Mouse (Mus musculus) liver, postnatal 0 days (tissue): Measurements from ENCODE around the gene Cbfa2t3. TPM values are rescaled to one million over a fixed set of nuclear protein-coding genes. Genes with fewer than 3 reads are reported as not detected.

Experiments
- ATAC-seq: fragments of 200-750 bp; cut with Nextera tagmentation; 2 replicates; pipeline ENCODE4 v1.8.0; 2017; ENCODE audit warnings: mild to moderate bottlenecking, moderate library complexity
- DNase-seq: peaks from one replicate; pipeline ENCODE4 v3.0.0-alpha.2; 2016
- H3K27ac ChIP-seq: fragments of 300-500 bp; sonication (generic); 2 replicates; pipeline ENCODE4 v1.5.1; 2014; ENCODE audit warnings: antibody characterized with exemption, moderate library complexity, mild to moderate bottlenecking, low read depth
- H3K27me3 ChIP-seq: fragments of 300-500 bp; sonication (generic); 2 replicates; pipeline ENCODE4 v1.6.1; 2014; ENCODE audit warnings: low read length, control low read depth, mixed read lengths; ENCODE audit not compliant: insufficient read depth
- H3K36me3 ChIP-seq: fragments of 300-500 bp; sonication (generic); replicated peaks from 2 replicates; pipeline ENCODE4 v1.6.1; 2014; ENCODE audit warnings: mild to moderate bottlenecking, control low read depth, low read length, moderate library complexity, mixed read lengths; ENCODE audit not compliant: insufficient read depth
- H3K4me1 ChIP-seq: fragments of 300-500 bp; sonication (generic); 2 replicates; pipeline ENCODE4 v1.6.1; 2014; ENCODE audit warnings: antibody characterized with exemption, mild to moderate bottlenecking, control low read depth; ENCODE audit not compliant: insufficient read depth
- H3K4me2 ChIP-seq: fragments of 300-500 bp; sonication (generic); 2 replicates; pipeline ENCODE4 v1.6.1; 2014; ENCODE audit warnings: low read depth, mild to moderate bottlenecking, low read length, moderate library complexity, mixed read lengths
- H3K4me3 ChIP-seq: fragments of 300-500 bp; sonication (generic); 2 replicates; pipeline ENCODE4 v1.5.1; 2014; ENCODE audit warnings: low read depth, low read length
- H3K9ac ChIP-seq: fragments of 300-500 bp; sonication (generic); replicated peaks from 2 replicates; pipeline ENCODE4 v1.6.1; 2014; ENCODE audit warnings: mild to moderate bottlenecking, moderate library complexity
- H3K9me3 ChIP-seq: fragments of 300-500 bp; sonication (generic); 2 replicates; pipeline ENCODE4 v1.6.1; 2016; ENCODE audit warnings: mild to moderate bottlenecking, control low read depth, low read length, mixed read lengths
- CTCF ChIP-seq: sonication (generic); IDR thresholded peaks from 2 replicates; pipeline ENCODE4 v1.5.1; 2016; ENCODE audit warnings: antibody characterized with exemption, low read depth
- EP300 ChIP-seq: IDR thresholded peaks from 2 replicates; pipeline ENCODE4 v1.6.1; 2016; ENCODE audit warnings: antibody characterized with exemption, low read depth, mild to moderate bottlenecking
- WGBS: fragments of 180-500 bp; shearing (Covaris S2); extraction: QIAGEN DNeasy Blood & Tissue Kit; methylation state at CpG from one replicate; pipeline ENCODE4 v1.1.7; 2014; ENCODE audit not compliant: insufficient replicate concordance; 5-methylcytosine and 5-hydroxymethylcytosine counted together
- polyA plus RNA-seq: library from polyadenylated mRNA; unstranded; fragments of >200 nt; fragmentation: Nextera tagmentation; extraction: Ambion mirVana; gene quantifications from 2 replicates; pipeline ENCODE4 v1.2.1, GENCODE M21; 2015

Gene Cbfa2t3
- polyA plus RNA-seq, 1 experiment from 2014 or later: 2.4 TPM

DNA sequence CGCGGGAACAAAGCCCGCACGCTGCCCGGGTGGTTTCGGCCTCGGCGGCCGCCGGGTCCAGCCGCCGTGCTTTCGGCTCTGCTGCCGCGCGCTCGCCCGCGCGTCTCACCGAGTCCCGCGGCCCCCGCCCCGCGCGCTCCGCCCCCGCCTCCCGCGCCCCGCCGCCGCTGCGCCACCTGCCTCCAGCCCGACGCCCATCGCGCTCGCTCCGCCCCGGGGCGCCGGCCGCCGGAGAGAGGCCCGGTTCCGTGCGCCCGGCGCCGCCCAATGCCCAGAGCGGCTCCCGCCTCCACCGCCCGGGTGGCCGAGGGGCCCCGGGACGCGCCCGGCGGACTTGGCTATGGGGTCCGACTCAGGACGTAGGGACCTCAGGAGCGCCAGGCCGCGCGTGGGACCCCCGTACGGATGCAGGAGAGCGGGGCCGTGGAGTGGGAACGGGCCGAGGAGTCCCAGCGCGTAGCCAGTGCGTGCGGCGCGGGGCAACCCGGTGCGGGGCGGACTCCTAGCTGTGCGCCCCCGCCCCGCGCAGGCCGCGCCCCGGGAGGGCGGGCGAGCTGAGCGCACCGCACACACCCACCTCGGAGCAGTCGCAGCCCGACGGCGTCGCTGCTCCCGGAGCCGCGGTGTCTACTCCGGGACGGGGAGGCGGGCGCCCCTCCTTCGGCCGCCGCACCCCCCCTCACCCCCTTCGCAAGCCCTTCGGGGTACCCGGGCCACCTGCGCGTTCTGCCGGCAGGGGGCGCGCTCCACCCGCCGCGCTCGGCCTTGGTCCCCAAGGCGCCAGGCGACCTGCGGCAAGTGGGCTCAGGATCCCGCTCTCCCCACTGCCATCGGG lies 20.6 kb downstream of the Cbfa2t3 start:
- Histone ChIP-seq H3K4me2 (peak overlapping the region; percentile 97), H3K27ac (no peak overlapping the region), H3K36me3 (no peaks in the 10 kb centered on the region), H3K9me3 (no peaks in the 10 kb centered on the region), H3K27me3 (peaks cover 44% of the 10 kb centered on the region), H3K4me1 (peaks cover 26% of the 10 kb centered on the region), H3K4me3 (peak overlapping the region; percentile 69), H3K9ac (peak overlapping the region; percentile 61)
- TF ChIP-seq EP300 (no peak), CTCF (peak; percentile 92)
- ATAC-seq (peak; percentile 82), DNase-seq (peak; percentile 87)
- under 1% methylated on average over 53 of the region's 127 CpGs for whole genome bisulfite sequencing

DNA sequence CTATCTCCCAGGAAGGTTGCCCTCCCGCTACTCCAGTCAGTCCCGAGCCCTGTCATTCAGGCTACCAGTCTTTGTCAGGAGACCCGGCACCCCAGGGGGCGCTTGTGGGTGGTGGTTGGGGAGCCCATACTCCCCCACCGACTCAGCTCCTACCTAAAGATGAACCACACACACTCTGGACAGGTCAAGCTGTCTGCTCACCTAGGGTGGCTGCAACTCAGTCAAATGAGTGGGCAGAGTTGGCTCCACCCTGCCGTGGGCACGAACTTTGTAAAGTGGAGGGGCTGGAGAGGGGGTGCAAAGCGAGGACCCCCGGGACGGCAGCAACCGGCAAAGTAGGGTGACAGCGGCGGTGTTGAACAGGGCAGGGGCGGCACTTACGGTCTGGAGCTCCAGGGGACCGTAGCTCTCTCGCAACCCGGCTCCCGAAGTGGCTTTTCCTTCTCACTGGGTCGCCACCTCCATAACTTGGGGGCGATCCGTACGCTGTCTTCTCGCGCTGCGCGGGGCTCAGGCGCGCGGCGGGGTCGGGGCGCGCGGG lies 21.4 kb downstream of the Cbfa2t3 start:
- H3K4me2 ChIP-seq: peak overlapping the region; percentile 97
- peak overlapping the region; percentile 61 for H3K9ac ChIP-seq
- DNase-seq: peak; percentile 36
- no peak for ATAC-seq
- no peaks in the 10 kb centered on the region for H3K36me3 ChIP-seq
- peak overlapping the region; percentile 69 for H3K4me3 ChIP-seq
- H3K27ac ChIP-seq: no peak overlapping the region
- WGBS: 14% methylated on average over 34 of the region's 35 CpGs
- TF ChIP-seq EP300 (no peak), CTCF (no peak)
- peaks cover 43% of the 10 kb centered on the region for H3K27me3 ChIP-seq
- H3K4me1 ChIP-seq: peaks cover 26% of the 10 kb centered on the region
- no peaks in the 10 kb centered on the region for H3K9me3 ChIP-seq

DNA sequence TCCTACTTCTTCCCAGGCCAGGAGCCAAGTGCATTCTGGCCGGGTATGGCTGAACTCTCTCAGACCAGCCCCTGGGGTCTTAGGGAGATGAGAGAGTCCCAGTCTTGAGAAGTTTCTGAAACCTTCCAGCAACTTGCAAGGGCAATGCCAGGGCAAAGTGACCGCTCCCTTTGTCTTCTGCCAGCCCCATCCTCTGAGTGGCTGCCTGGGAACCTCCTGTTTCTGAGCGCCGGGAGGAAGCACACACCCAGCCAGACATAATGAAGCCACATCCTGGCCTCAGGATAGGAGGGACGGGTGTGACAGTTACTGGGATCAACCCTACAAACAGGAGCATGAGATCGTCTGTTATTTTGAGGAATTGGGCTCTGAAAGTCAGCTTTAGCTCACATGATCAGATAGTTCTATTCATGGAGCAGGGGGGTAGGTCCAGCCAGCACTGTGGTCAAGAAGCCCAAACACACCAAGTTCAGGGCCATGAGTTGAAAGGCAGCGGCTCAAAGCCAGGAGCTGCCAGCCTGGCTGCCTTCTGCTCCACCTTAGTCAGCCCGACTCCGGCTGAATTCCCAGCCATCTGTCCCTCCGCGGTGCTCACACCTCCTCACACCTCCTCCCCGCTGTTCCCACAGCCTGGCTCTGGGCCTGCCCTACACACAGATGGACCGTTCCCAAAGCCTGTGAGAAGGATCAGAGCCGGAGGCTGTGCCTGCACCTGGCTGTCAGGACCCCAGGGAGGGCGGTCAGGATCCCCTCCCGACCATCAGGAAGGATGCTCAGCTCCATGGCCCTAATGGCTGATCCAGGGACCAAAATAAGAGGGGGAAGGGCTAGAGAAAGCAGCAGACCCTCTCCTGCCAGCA lies 22.1 kb downstream of the Cbfa2t3 start:
- Histone ChIP-seq H3K36me3 (no peaks in the 10 kb centered on the region), H3K9ac (no peak overlapping the region), H3K27me3 (peaks cover 39% of the 10 kb centered on the region), H3K27ac (no peak overlapping the region), H3K4me1 (peaks cover 23% of the 10 kb centered on the region), H3K9me3 (no peaks in the 10 kb centered on the region), H3K4me3 (peak overlapping the region; percentile 69), H3K4me2 (peak overlapping the region; percentile 97)
- DNase-seq (no peak), ATAC-seq (no peak)
- 32% methylated on average over 16 of the region's 16 CpGs for WGBS
- no peak for TF ChIP-seq EP300
- no peak for TF ChIP-seq CTCF

DNA sequence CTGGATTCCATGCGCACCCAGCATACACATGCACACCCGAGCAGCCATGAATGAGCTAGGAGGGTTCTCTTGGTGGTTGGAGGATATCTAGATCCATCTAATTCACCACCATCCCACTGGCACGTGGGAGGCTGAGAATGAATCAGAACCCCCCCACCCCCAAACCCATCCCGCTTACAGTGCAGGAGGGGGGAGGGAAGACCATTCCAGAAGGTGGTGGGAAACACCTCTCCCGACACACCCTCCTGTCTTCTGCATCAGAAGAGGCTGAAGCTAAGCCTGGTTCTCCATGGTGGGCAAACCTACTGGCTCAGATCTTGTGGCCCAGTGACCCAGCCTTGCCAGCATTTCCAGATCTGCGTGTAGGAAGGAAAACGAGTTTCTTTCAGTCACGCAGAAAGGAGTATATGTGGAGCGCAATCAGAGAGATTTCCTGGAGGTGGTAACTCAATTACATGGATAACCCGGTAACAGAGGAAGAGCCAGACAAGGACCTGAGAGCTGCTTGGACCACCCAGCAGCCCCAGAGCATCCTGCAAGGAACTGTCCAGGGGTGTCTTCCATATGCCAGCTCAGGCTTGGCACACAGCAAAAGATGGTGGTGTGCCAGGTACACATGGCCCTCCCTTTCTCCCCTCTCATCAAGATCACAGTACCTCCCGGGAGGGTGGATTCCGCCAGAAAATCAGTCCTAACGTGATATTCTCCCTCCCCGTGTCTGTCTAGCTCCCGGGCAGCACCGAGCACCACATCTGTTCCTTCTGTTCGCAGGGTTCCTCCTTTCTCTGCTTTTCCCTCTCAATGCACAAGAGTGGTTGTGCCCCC lies 23.1 kb downstream of the Cbfa2t3 start:
- Histone ChIP-seq H3K9ac (no peak overlapping the region), H3K27me3 (peaks cover 37% of the 10 kb centered on the region), H3K27ac (no peak overlapping the region), H3K4me3 (no peak overlapping the region), H3K4me1 (peaks cover 23% of the 10 kb centered on the region), H3K36me3 (no peaks in the 10 kb centered on the region), H3K9me3 (no peaks in the 10 kb centered on the region), H3K4me2 (no peak overlapping the region)
- DNase-seq (no peak), ATAC-seq (no peak)
- 82% methylated on average over 17 of the region's 17 CpGs for WGBS
- TF ChIP-seq CTCF (no peak), EP300 (no peak)

DNA sequence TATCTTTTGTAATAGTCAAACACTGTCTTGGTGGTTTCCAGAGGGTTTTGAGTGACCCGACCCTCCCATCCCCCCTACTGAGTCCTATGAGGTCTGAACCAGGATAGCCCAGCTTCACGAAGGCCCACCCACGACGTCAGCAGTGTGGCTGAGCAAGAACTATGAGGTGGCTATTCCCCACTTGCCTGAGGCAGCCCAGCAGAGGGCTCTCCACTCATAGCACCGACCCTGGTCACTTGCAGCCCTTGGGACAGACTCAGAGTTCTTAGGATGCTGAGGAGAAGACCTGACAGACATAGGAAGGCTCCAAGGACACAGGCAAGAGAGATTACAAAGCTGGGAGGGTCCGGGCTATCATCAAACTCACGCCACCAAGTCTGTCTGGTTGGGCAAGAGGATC lies 23.9 kb downstream of the Cbfa2t3 start:
- Histone ChIP-seq H3K27me3 (peaks cover 32% of the 10 kb centered on the region), H3K4me1 (peaks cover 23% of the 10 kb centered on the region), H3K27ac (no peak overlapping the region), H3K4me2 (no peak overlapping the region), H3K9ac (no peak overlapping the region), H3K9me3 (no peaks in the 10 kb centered on the region), H3K4me3 (no peak overlapping the region), H3K36me3 (no peaks in the 10 kb centered on the region)
- DNase-seq (no peak), ATAC-seq (no peak)
- peak; percentile 43; the same call in 1 of the 2 replicates for TF ChIP-seq CTCF
- TF ChIP-seq EP300: no peak
- 45% methylated on average over 7 of the region's 7 CpGs for WGBS
